Mouse (Mus musculus): Measurements from ENCODE around the gene Spcs2.
A peak's percentile ranks its signal among the peaks of the same experiment; 100 is the strongest.

The Spcs2 gene

GRCm38 (mm10) chr7:99863362-99863761 is at the start of gene Spcs2:
TSS of gene Spcs2 (minus strand) at chr7:99863462.
- DNase-seq (ENCODE audit: extremely low spot score) = no peak

GRCm38 (mm10) chr7:99911038-99911437 is 47.8 kb upstream of the Spcs2 start:
- no peak for DNase-seq (ENCODE audit: extremely low spot score)

GRCm38 (mm10) chr7:99907463-99907862 is 44.2 kb upstream of the Spcs2 start:
- DNase-seq (ENCODE audit: extremely low spot score) = no peak

- no peak for DNase-seq (ENCODE audit: extremely low spot score)
These were observed 43.1 kb upstream of the Spcs2 start for GRCm38 (mm10) chr7:99906346-99906745.

GRCm38 (mm10) chr7:99904421-99905005 is 41.3 kb upstream of the Spcs2 start:
- DNase-seq (ENCODE audit: extremely low spot score) = no peak

DNA sequence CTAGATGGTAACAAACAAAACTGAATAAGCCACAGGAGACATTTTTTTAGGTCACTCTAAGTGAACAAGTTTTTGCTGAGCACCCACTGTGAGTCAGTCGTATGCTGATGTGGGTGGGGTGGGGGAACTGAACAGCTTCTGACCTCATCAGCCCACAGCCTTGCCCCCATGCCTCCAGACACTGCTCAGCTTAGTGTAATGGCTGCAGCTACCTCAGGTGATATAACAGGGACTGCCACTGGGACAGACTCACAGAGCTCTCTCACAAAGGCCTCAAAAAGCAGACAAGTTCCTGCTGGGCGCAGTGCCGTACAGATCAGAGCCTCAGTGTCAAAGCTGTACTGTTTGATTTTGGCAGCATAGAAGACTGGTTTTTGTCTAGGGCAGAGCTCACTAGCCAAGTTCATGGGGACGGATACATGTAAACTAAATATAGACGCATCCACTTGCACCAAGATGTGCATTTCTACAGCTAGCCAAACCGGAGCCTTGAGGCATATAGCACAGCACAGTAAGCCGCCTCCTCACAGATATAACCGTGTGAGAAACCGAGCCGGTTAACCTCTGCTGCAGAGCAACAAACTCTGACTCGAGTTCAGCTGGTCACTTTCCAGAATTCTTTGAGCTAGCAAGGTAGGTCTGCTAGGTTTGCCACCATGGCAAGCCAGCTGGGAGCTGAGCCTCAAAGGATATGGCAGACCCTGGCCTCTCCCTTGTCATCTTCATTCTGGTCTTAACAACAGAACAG is 39.8 kb upstream of the Spcs2 start:
- no peak for DNase-seq (ENCODE audit: extremely low spot score)

DNA sequence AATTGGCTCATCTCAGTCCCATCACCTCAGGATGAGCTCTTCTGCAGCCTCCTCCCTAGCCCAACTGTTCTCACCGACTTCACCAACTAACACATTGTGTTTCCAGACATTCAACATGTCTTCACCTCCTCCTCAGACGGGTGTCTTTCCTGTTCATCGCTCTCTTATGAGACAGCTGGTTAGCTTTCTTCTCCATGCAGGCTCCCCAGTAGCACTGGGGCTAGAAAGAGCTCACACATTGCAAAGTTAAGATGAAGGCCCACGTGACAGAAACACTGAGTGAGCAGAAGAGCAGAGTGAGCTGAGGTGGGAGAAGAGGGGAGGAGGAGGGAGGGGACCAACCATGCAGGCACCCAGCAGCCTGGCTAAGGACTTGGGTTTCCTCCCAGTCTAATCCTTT is 38.9 kb upstream of the Spcs2 start:
- no peak for DNase-seq (ENCODE audit: extremely low spot score)

GRCm38 (mm10) chr7:99896905-99897304 is 33.6 kb upstream of the Spcs2 start:
- DNase-seq (ENCODE audit: extremely low spot score) = no peak

DNA sequence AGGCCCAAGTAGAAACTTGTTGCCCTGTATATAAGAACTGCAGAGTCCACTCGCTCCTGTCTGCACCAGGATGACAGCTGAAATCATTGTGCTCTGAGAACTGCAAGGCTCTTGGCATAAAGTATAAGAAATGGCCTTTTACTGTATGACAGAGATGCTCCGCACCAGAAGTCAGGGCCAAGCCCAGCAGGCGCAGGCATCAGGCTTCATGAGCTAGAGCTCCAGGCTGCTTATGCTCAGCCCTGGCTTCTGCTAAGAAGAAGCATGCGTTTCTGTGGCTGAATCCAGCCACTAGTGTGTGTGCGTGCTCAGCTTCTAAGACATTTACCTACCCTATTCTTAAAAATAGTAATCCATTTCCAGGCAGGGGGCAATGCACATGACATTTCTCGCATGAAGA is 31.2 kb upstream of the Spcs2 start:
- DNase-seq (ENCODE audit: extremely low spot score) = no peak

DNA sequence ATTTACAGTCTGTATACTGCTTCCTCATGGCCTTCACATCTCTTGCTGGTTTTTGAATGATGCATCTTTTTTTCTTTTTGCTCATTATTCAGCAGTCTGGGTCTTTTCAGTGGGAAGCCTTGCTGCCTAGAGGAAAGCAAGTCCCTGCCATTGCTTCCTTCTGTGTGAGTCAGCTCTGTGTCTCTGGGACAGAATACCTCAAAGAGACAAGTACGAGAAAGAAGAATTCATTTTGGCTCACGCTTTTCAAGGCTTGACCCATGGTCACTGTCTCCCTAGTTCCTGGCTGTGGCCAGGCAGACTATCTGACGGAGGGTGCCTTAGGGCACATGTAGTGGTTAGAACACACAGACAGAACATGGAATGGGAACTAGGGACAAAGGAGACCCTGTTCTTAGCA is 30.7 kb upstream of the Spcs2 start:
- DNase-seq (ENCODE audit: extremely low spot score) = no peak

DNA sequence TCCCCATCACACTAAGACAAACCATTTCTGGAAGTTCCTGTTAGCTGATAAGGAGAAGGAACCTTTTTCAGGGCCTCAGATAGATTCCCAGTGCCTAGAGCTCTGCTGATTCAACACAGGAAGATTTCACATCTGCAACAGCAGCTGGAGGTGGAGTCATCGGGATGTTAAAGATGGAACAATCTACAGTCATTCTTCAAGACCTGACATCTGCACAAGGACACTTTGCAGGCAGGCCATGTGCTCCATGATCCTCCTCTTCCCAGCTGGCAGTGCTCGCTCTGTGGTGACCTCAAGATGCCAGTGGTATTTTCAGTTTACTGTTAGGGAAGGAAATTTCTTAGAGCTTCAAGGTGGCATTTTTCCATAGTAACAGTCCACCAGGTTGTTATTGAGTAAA is 29.1 kb upstream of the Spcs2 start:
- no peak for DNase-seq (ENCODE audit: extremely low spot score)

DNA sequence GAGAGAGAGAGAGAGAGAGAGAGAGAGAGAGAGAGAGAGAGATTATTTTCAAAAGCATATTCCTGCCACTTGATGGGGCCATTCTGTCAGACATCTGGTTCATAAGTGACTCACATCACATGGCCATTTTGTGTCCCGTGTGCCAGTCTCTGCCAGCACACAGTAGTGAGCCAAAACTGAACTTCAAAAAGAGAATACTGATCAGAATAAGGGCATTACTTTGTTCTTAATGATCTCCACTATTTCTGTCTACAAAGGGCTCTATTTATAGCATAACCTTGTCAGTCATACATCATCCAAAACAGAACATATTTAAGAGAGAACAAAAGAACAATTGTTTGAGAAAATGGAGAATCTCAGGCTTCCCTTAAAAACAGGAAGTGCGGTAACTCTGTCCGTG is 28.2 kb upstream of the Spcs2 start:
- DNase-seq (ENCODE audit: extremely low spot score) = no peak

DNA sequence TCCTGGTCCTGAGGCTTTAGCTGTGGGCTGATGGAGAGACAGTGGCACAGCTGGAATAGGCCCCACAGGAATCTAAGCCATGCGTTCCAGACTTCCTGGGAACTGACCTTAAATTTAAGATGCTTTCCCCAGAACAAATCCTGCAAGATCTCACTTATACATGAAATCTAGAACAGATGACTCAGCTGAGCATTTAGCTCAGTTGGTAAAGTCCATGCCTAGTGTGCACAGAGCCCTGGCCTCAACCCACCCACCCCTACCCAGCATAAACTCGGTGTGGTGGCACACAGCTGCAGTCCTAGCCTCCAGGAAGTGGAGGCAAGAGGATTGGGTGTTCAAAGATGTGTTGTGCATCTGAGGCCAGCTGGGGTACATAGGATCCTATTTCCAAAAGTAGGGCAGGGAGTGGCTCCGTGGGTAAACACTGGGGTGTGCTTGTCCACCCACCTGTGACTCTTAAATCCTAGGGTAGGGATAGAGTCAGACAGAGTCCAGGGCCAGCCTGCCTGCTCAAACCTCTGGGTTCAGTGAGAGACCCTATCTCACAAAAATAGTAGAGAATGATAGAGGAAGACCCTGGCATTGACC is 27.0 kb upstream of the Spcs2 start:
- no peak for DNase-seq (ENCODE audit: extremely low spot score)

DNA sequence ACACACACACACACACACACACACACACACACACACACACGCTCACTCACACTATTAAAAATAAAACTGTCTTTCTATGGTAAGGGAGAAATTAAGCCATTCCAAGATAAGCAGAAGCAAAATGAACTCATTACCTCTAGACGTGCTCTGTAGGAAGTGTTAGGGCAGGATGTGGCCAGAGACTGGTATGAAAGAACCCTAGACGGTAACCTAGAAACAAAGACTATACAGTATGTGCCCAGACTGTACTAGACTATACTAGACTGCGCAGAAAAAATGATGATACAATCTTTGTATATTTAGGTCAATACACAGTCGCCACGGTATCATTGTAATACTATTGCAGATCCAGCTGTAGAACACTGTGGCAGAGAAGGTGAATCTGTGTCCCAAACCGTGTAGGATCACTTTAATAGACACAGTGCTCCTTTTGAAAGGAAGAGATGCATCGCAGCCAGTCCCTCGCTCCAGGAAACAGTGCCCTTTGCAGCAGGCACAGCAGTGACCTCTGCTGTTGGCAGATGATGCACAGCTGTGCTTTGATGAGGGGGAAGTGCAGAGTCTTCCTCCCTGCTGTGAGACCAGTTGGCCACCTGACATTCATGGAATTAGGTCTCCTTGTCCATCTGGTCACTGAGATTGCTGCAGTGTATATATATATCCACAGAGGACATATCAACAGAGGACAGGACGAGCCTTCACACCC is 26.1 kb upstream of the Spcs2 start:
- peak; percentile 21 for DNase-seq (ENCODE audit: extremely low spot score)

DNA sequence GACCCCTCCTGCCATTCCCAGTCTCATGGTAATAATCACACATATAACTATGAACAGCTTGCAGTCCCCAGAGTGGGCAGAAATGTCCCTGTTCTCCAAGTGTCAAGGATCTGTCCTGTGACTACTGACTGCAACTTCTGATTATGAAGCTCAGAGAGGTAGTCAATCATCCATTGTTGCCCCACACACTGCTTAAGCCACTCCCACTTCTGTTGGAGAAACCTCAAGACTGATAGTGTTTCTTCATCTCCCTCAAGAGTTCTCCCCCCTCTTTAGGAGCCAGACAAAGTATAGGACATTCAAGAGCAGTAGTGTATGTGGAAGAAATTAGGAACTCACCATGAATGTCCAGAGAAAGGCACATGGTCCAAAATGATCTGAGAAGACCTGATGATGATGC is 24.5 kb upstream of the Spcs2 start:
- DNase-seq (ENCODE audit: extremely low spot score) = no peak

GRCm38 (mm10) chr7:99887230-99887735 is 24.0 kb upstream of the Spcs2 start:
- DNase-seq (ENCODE audit: extremely low spot score) = no peak

DNA sequence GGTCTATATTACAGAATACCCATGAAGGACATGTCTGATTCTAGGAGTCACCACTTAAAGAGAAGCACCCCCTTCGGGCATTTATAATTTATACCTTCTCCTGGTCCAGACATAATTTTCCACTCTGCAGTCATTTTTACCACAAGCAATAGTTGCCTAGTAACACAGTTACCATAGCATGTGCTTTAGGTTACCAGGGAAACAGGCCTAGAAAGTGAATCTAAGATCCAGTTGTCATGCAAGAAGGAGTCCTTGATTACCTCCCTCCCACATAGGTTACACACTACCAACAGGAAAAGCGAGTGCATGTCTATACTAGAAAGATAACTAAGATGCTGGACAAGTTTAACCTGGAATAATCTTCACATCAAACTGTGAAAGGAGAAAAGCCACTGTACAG is 15.0 kb upstream of the Spcs2 start:
- no peak for DNase-seq (ENCODE audit: extremely low spot score)

DNA sequence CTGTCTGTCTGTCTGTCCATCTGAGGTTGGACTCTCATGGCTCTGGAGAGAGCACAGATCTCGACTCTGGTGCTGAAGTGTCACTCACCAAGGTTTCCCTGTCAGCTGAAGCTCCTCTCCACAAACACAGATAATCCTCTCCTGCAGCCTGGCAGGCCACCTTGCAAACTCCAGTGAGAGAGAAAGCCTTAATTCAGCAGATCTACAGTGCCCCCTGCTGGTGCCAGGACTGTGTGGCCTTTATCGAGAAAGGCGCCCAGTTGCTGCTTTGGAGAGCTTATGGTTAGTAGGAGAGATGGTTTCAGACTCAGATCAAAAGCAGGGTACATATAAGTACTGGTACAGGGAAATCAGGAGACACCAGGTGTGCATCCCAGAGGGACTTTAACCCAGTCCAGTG is 13.1 kb upstream of the Spcs2 start:
- DNase-seq (ENCODE audit: extremely low spot score) = peak; percentile 80

GRCm38 (mm10) chr7:99875891-99876290 is 12.6 kb upstream of the Spcs2 start:
- DNase-seq (ENCODE audit: extremely low spot score) = no peak

- no peak for DNase-seq (ENCODE audit: extremely low spot score)
These were observed 10.7 kb upstream of the Spcs2 start for GRCm38 (mm10) chr7:99873965-99874364.

- DNase-seq (ENCODE audit: extremely low spot score) = no peak
These were observed 6.0 kb upstream of the Spcs2 start for GRCm38 (mm10) chr7:99869296-99869695.

- DNase-seq (ENCODE audit: extremely low spot score) = no peak
These were observed 2.0 kb upstream of the Spcs2 start for GRCm38 (mm10) chr7:99865219-99865618.

Measured in embryo, embryonic 9.5 days (tissue).